Comparison of ENCODE assay signal across 21 mouse cellular contexts in genomic region chr3:109256723-109257122, GRCm38 (mm10).
"Had no signal": no experiment of that assay in that cellular context is flagged by ENCODE, and none has a peak within 500 bp of the region (broad histone marks: within the 10 kb centered on the region; RNA-seq: fewer than 3 reads in every experiment).

No protein-coding gene starts in this region.

- DNase-seq: kidney, adult 18-20 months; kidney, postnatal 25 days; left cerebral cortex, postnatal 4 days; lung, adult 18-20 months; lung, postnatal 10 days; lung, postnatal 36 days; midbrain, embryonic 14.5 days; right cerebral cortex, adult 18-20 months; right cerebral cortex, postnatal 14 days; spleen, adult 18-20 months; thymus, postnatal 36 days had no signal

- H3K4me3 ChIP-seq: layer of hippocampus, adult 2 months; limb, embryonic 15.5 days; liver, embryonic 15.5 days; lung, embryonic 15.5 days; neural tube, embryonic 12.5 days; neural tube, embryonic 15.5 days; stomach, embryonic 15.5 days had no signal

- H3K9me3 ChIP-seq: limb, embryonic 15.5 days; liver, embryonic 15.5 days; lung, embryonic 15.5 days; neural tube, embryonic 12.5 days; neural tube, embryonic 15.5 days; stomach, embryonic 15.5 days had no signal

- H3K36me3 ChIP-seq: limb, embryonic 15.5 days; liver, embryonic 15.5 days; lung, embryonic 15.5 days; neural tube, embryonic 12.5 days; neural tube, embryonic 15.5 days; stomach, embryonic 15.5 days had no signal

- H3K4me1 ChIP-seq: liver, embryonic 15.5 days; lung, embryonic 15.5 days; neural tube, embryonic 12.5 days; neural tube, embryonic 15.5 days; stomach, embryonic 15.5 days had no signal

- H3K27me3 ChIP-seq: limb, embryonic 15.5 days; liver, embryonic 15.5 days; lung, embryonic 15.5 days; neural tube, embryonic 12.5 days; neural tube, embryonic 15.5 days; stomach, embryonic 15.5 days had no signal

- H3K9ac ChIP-seq: limb, embryonic 15.5 days; liver, embryonic 15.5 days; lung, embryonic 15.5 days; neural tube, embryonic 12.5 days; neural tube, embryonic 15.5 days; stomach, embryonic 15.5 days had no signal

- H3K4me2 ChIP-seq: limb, embryonic 15.5 days; liver, embryonic 11.5 days; liver, embryonic 15.5 days; lung, embryonic 15.5 days; midbrain, embryonic 11.5 days; neural tube, embryonic 12.5 days; neural tube, embryonic 15.5 days; stomach, embryonic 15.5 days had no signal

- H3K27ac ChIP-seq: kidney, postnatal 0 days; layer of hippocampus, adult 2 months; limb, embryonic 15.5 days; liver, embryonic 15.5 days; lung, embryonic 15.5 days; neural tube, embryonic 12.5 days; neural tube, embryonic 15.5 days; stomach, embryonic 15.5 days had no signal
